Mouse (Mus musculus): ENCODE data around the gene Mndal. TPM values are rescaled to one million over a fixed set of nuclear protein-coding genes. Genes with fewer than 3 reads are reported as not detected.
A peak's percentile ranks its signal among the peaks of the same experiment; 100 is the strongest.
"Not testable (repeated sequence)": the region's sequence is repeated elsewhere in the genome, so short reads cannot be mapped to it uniquely, and the experiment has no call there.

The Mndal gene
- polyA plus RNA-seq, 1 experiment = 12.3 TPM

DNA sequence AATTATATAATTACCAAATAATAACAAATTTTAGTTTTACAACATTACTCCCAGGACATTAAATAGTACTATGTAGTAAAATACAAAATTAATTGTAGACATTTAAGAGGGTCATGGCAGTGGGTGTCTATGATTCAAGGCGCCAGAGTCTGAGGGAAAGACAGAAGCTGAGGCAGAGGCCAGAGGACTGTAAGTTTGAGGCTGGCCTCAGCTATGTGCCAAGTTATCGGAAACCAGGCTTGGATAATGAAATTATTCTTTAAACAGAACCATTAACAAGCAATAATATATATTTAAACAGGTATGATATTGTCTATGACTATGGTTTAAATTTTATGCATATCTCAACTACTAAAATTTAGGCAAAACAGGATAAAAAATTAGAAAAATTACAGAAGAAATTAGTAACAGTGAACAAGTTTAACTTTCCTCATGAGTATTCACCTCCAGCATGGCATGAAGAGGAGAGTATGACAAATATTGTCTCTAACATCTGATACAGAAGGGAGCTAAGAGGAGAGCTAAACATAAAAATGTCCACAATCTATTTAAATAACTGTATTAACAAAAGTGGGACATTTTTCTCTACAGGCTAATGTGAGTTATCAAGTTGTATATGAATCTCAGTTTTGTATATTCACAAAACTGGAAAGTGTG lies 30.4 kb downstream of the Mndal start:
- Histone ChIP-seq H3K36me3 (ENCODE audit: control insufficient read depth, insufficient read depth, low read length) (no peaks in the 10 kb centered on the region), H3K27ac (ENCODE audit: control insufficient read depth, insufficient read depth, low read length) (no peak overlapping the region), H3K4me1 (replicated peaks; ENCODE audit: control insufficient read depth, insufficient read depth, low read length) (no peaks in the 10 kb centered on the region; the same call in 1 of the 2 replicates), H3K4me3 (ENCODE audit: control insufficient read depth, insufficient read depth, low read length) (no peak overlapping the region), H3K27me3 (ENCODE audit: control insufficient read depth, insufficient read depth, low read length) (no peaks in the 10 kb centered on the region)
- DNase-seq = no peak
- no peak for TF ChIP-seq POLR2A (IDR thresholded peaks at IDR 0.05; ENCODE audit: control insufficient read depth, extremely low read depth, insufficient read depth, low read length, poor library complexity)
- TF ChIP-seq CTCF (IDR thresholded peaks at IDR 0.05; ENCODE audit: borderline replicate concordance, control insufficient read depth, extremely low read depth, insufficient read depth, low read length, poor library complexity) = no peak
- WGBS = 96% methylated on average over 2 of the region's 2 CpGs

DNA sequence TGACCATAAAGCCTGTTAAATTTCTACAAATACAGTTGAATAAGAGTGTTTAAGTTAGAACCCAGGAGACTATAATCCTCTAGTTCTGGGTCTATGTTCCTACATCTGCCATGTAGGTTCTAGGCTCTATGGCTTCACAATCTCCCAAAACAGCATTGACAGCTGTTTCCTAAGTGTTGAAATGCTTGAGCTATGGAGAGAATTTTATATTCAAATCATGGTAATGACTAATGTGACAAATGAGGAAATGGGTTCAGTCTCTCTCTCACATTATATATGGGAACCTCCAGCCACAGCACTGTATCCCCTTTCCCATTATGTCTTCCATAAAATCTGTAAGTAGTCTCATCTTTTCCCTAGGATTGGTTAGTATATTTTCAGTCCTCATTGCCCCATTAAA lies 33.9 kb downstream of the Mndal start:
- not testable (repeated sequence) for H3K4me1 ChIP-seq (replicated peaks; ENCODE audit: control insufficient read depth, insufficient read depth, low read length); H3K36me3 ChIP-seq (ENCODE audit: control insufficient read depth, insufficient read depth, low read length); H3K27ac ChIP-seq (ENCODE audit: control insufficient read depth, insufficient read depth, low read length); H3K27me3 ChIP-seq (ENCODE audit: control insufficient read depth, insufficient read depth, low read length); DNase-seq; H3K4me3 ChIP-seq (ENCODE audit: control insufficient read depth, insufficient read depth, low read length)

DNA sequence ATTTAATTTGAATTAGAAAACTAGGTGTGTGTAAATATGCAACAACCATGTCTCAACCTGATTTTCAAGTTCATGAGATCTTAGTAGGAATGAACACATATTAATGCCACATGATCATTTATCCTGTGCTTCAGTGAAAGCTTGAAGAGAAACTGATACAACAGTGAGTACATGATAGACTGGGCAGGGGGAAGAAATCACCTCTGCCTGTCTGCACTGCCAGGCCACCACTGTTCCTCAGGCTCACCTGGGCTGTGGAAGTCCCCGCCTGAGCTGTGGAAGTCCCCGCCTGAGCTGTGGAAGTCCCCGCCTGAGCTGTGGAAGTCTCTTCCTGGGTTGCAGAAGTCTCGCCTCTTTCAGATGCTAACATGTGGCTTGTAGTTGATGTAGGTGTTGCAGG lies 36.4 kb downstream of the Mndal start:
- not testable (repeated sequence) for H3K4me1 ChIP-seq (replicated peaks; ENCODE audit: control insufficient read depth, insufficient read depth, low read length); H3K36me3 ChIP-seq (ENCODE audit: control insufficient read depth, insufficient read depth, low read length); DNase-seq; H3K4me3 ChIP-seq (ENCODE audit: control insufficient read depth, insufficient read depth, low read length); H3K27me3 ChIP-seq (ENCODE audit: control insufficient read depth, insufficient read depth, low read length); H3K27ac ChIP-seq (ENCODE audit: control insufficient read depth, insufficient read depth, low read length)
- 93% methylated on average over 4 of the region's 4 CpGs for WGBS

DNA sequence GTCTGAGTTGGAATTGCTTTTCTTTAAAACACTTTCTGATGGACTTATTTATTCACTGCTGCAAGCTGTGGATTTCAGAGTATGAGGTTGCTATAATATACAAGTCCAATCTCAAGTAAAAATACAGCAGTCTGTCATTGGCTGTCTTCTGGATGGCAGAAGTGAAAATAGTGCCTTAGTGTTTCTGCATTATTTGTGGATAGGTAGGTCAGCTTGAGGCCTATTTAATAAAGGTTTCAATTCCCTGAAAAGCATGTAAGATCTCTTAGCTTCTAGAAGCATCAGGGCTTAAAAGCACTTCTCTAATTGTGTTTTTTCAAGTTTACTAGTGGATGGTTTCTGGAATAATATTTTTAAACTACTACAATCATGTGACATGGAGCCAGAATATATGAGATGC lies 52.5 kb downstream of the Mndal start:
- DNase-seq; H3K27ac ChIP-seq (ENCODE audit: control insufficient read depth, insufficient read depth, low read length); H3K27me3 ChIP-seq (ENCODE audit: control insufficient read depth, insufficient read depth, low read length); H3K36me3 ChIP-seq (ENCODE audit: control insufficient read depth, insufficient read depth, low read length); H3K4me1 ChIP-seq (replicated peaks; ENCODE audit: control insufficient read depth, insufficient read depth, low read length); H3K4me3 ChIP-seq (ENCODE audit: control insufficient read depth, insufficient read depth, low read length): not testable (repeated sequence)

DNA sequence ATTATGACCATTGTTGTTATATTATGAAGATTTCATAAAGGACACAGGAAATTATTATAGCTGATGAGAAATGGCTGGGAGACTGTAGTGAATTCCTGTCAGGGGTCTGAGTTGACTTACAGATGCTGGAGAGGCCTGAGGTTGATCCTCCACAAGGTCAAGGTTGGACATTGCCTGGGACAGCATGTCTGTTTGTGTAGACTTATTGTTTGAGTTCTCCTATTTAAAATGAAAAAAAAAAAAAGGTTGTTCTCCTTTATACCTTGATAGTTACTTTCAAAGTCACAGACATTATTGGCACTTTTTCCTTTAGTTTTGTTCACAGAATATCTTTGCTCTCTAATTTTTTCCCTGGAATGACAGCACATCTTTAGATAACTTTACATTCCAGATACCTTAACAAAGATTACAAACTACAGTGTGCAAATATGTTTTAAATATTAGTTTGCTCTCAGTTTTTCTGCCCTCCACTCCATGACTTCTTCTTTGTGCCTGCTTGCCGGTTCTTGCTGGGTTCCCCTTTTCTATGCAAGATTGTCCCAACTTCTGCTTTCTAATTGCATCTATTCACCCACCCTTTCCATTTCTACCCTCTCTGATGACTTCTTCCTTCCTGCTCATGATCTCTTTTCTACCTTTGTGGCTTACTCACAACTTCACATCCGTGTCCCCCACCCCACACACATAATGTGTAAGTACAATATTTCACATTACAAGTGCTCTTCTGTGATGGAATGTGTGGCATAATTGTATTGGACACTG lies 55.1 kb downstream of the Mndal start:
- H3K27ac ChIP-seq (ENCODE audit: control insufficient read depth, insufficient read depth, low read length); H3K4me1 ChIP-seq (replicated peaks; ENCODE audit: control insufficient read depth, insufficient read depth, low read length); H3K4me3 ChIP-seq (ENCODE audit: control insufficient read depth, insufficient read depth, low read length); H3K27me3 ChIP-seq (ENCODE audit: control insufficient read depth, insufficient read depth, low read length); DNase-seq; H3K36me3 ChIP-seq (ENCODE audit: control insufficient read depth, insufficient read depth, low read length): not testable (repeated sequence)
- 17% methylated on average over 1 of the region's 2 CpGs for WGBS

DNA sequence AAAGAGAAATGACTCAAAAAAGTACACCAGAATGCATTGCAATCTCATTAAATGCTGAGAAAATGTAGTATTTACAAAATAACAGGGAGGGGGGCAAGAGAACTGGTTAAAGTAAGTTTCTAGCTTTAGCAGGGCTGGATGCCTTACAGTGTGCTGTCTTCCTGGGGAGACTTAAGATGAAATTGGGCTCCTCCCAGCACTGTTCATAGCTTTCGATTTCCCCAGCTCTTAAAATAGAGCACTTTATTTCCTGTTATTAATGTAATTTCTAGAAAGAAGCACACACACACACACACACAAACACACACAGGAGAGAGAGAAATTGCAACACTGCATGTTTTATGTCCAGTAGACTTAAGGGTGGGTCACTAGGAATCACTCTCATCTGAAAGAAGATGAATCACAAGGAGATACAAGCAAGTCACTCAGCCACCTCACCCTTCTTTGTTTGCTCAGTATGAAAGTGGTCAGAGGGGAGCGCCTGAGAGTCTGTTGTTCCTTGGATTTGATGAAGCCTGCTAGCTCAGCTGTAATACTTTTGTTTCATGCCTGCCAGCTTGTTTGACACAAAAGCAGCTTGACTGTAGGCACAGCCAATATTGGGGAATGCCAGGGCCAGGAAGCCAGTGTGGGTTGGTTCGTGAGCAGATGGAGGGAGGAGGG lies 62.2 kb downstream of the Mndal start:
- H3K36me3 ChIP-seq (ENCODE audit: control insufficient read depth, insufficient read depth, low read length); H3K4me3 ChIP-seq (ENCODE audit: control insufficient read depth, insufficient read depth, low read length); H3K27me3 ChIP-seq (ENCODE audit: control insufficient read depth, insufficient read depth, low read length); H3K4me1 ChIP-seq (replicated peaks; ENCODE audit: control insufficient read depth, insufficient read depth, low read length): not testable (repeated sequence)
- peak; percentile 23 for DNase-seq
- peak overlapping the region; percentile 31; the same call in 1 of the 2 replicates for H3K27ac ChIP-seq (ENCODE audit: control insufficient read depth, insufficient read depth, low read length)
- 16% methylated on average over 3 of the region's 3 CpGs for WGBS

DNA sequence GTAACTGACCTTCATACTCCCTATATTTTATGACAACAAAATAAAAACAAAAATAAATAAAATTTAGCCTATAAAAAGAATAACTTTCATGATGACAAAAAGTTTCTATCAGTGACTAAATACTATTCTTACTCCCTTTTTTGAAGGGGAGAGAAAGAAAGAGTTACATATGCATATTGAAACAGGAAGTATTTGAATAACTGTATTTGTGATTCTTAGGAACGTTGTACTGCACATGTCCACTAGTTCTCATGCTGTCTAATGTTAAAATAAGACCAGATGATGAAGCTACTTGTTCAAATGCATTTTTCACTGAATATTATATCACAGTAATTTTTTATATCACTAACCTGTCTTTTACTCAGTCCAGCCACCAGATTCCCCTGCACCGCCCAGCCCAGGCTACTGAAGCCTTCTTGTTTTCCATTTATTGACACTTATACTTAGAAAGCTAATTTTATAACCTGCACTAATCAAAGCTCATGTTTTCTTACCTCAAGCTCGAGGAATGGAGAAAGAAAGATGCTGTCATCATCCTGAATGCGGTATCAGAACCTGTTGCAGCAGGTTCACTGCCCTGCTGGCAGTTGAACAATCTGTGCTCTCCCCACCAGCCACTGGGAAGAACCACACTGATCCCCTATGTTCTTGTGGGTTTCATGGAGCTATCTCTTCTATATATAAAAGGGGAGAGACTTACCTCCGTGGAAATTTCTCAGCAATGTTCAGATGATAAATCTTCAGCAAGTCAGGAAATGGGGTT lies 62.9 kb downstream of the Mndal start:
- H3K27ac ChIP-seq (ENCODE audit: control insufficient read depth, insufficient read depth, low read length) = peak overlapping the region; percentile 84
- not testable (repeated sequence) for H3K27me3 ChIP-seq (ENCODE audit: control insufficient read depth, insufficient read depth, low read length); H3K36me3 ChIP-seq (ENCODE audit: control insufficient read depth, insufficient read depth, low read length); H3K4me1 ChIP-seq (replicated peaks; ENCODE audit: control insufficient read depth, insufficient read depth, low read length)
- peak overlapping the region; percentile 47 for H3K4me3 ChIP-seq (ENCODE audit: control insufficient read depth, insufficient read depth, low read length)
- peak; percentile 12 for DNase-seq
- WGBS = 3% methylated on average over 5 of the region's 5 CpGs

DNA sequence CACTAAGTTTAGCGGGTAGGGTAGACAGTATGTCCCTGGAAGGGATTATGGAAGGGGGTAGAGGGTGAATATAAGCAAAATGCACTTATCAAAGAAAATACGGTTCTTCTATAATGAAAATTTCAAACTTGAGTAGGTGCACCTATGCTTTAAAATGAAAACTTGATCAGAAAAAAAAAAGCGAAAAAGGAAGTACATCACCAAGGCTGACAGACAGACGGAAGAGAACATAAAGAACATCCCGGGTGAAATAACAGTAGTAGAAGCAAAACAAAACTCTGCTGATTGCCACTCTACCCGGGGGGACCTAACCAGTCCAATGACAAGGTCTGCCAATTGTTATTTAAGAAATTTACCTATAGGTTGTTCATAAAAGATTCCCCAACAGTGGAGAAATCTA lies 64.0 kb downstream of the Mndal start:
- WGBS = 6% methylated on average over 6 of the region's 6 CpGs
- H3K27me3 ChIP-seq (ENCODE audit: control insufficient read depth, insufficient read depth, low read length); H3K36me3 ChIP-seq (ENCODE audit: control insufficient read depth, insufficient read depth, low read length); H3K4me1 ChIP-seq (replicated peaks; ENCODE audit: control insufficient read depth, insufficient read depth, low read length); DNase-seq: not testable (repeated sequence)
- H3K4me3 ChIP-seq (ENCODE audit: control insufficient read depth, insufficient read depth, low read length) = peak overlapping the region; percentile 39; the same call in 1 of the 2 replicates
- H3K27ac ChIP-seq (ENCODE audit: control insufficient read depth, insufficient read depth, low read length) = peak overlapping the region; percentile 71; the same call in 1 of the 2 replicates

DNA sequence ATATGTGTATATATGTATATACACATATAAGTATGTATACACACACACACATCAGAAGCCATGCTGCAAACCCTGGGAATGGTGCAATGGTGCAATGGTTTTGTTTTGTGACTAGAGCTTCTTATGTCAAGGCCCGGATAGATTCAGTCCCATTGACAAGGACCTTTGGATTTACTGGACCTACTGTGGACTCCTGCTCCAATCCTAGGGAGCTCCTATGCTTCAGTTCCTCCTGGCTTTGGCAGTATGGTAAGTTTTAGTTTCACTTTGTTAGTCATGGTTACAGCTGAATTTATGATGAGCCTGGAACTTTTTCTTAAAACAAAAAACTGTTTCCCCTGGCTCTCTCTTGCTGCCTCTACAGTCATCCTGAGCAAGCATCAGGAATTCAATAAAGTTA lies 65.2 kb downstream of the Mndal start:
- WGBS = 83% methylated on average over 1 of the region's 1 CpGs
- H3K4me1 ChIP-seq (replicated peaks; ENCODE audit: control insufficient read depth, insufficient read depth, low read length); H3K27me3 ChIP-seq (ENCODE audit: control insufficient read depth, insufficient read depth, low read length); H3K36me3 ChIP-seq (ENCODE audit: control insufficient read depth, insufficient read depth, low read length); DNase-seq; H3K27ac ChIP-seq (ENCODE audit: control insufficient read depth, insufficient read depth, low read length); H3K4me3 ChIP-seq (ENCODE audit: control insufficient read depth, insufficient read depth, low read length): not testable (repeated sequence)

DNA sequence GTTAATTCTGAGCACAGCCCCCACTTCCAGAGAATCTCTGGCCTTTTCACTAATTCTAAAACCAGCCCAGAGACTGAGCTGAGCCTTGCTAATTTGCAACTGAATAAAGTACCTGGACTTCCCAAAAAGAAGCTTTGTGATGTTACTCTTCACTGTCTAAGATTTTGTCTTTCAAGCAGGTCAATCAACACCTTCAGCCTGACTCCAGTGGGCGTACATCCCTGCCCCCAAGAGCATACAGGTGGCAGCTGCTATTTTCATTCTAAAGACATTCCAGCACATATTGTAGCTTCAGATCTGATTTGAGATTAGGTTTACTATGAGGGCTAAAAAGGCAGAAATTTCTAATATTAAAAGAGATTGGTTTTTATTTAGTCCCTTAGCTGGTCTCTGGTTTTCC lies 73.7 kb downstream of the Mndal start:
- WGBS = 92% methylated on average over 1 of the region's 1 CpGs

More for the DNA sequence above, 73.7 kb downstream of the Mndal start:
- H3K36me3 ChIP-seq (ENCODE audit: control insufficient read depth, insufficient read depth, low read length) = peaks cover 15% of the 10 kb centered on the region
- H3K4me1 ChIP-seq (replicated peaks; ENCODE audit: control insufficient read depth, insufficient read depth, low read length); H3K4me3 ChIP-seq (ENCODE audit: control insufficient read depth, insufficient read depth, low read length); DNase-seq; H3K27me3 ChIP-seq (ENCODE audit: control insufficient read depth, insufficient read depth, low read length); H3K27ac ChIP-seq (ENCODE audit: control insufficient read depth, insufficient read depth, low read length): not testable (repeated sequence)
